Mouse (Mus musculus) CH12.LX (cell line): Measurements from ENCODE around the gene Mdga1.

Source experiments
- CTCF ChIP-seq, 2 experiments: IDR thresholded peaks in 1 of 2; conservative IDR thresholded peaks in 1 of 2; 2 replicates each; pipeline ENCODE4 v1.5.1; 2011 to 2012; ENCODE audit warnings: low read depth in 2 of 2, low read length in 2 of 2, improper control_type of control experiment in 1 of 2, inconsistent platforms in 1 of 2, mild to moderate bottlenecking in 1 of 2, moderate library complexity in 1 of 2
- EP300 ChIP-seq: IDR thresholded peaks from 2 replicates; pipeline ENCODE4 v1.6.1; 2011; ENCODE audit warnings: low read length, improper control_type of control experiment
- ETS1 ChIP-seq: conservative IDR thresholded peaks from 2 replicates; pipeline ENCODE4 v1.6.1; 2012; ENCODE audit warnings: low read depth, mild to moderate bottlenecking, inconsistent platforms, low read length, improper control_type of control experiment, moderate library complexity
- HCFC1 ChIP-seq: IDR thresholded peaks from 2 replicates; pipeline ENCODE4 v1.6.1; 2012; ENCODE audit warnings: low read depth, mild to moderate bottlenecking, inconsistent platforms, low read length, improper control_type of control experiment
- MXI1 ChIP-seq: IDR thresholded peaks from 2 replicates; pipeline ENCODE4 v1.6.1; 2011; ENCODE audit warnings: mild to moderate bottlenecking, low read depth, low read length, improper control_type of control experiment
- POLR2A ChIP-seq: IDR thresholded peaks from 2 replicates; pipeline ENCODE4 v1.6.1; 2011; ENCODE audit warnings: low read depth, mild to moderate bottlenecking, improper control_type of control experiment, low read length
- POLR2AphosphoS2 ChIP-seq: IDR thresholded peaks from 2 replicates; pipeline ENCODE4 v1.6.1; 2011; ENCODE audit warnings: low read depth, low read length, improper control_type of control experiment
- RCOR1 ChIP-seq: conservative IDR thresholded peaks from 2 replicates; pipeline ENCODE4 v1.6.1; 2012; ENCODE audit warnings: low read depth, mild to moderate bottlenecking, inconsistent platforms, low read length, improper control_type of control experiment
- TCF12 ChIP-seq: IDR thresholded peaks from 2 replicates; pipeline ENCODE4 v1.6.1; 2014; ENCODE audit warnings: low read depth, mild to moderate bottlenecking, inconsistent platforms, low read length, improper control_type of control experiment
- UBTF ChIP-seq: IDR thresholded peaks from 2 replicates; pipeline ENCODE4 v1.6.1; 2012; ENCODE audit warnings: low read depth, mild to moderate bottlenecking, inconsistent platforms, low read length, improper control_type of control experiment, moderate library complexity

DNA sequence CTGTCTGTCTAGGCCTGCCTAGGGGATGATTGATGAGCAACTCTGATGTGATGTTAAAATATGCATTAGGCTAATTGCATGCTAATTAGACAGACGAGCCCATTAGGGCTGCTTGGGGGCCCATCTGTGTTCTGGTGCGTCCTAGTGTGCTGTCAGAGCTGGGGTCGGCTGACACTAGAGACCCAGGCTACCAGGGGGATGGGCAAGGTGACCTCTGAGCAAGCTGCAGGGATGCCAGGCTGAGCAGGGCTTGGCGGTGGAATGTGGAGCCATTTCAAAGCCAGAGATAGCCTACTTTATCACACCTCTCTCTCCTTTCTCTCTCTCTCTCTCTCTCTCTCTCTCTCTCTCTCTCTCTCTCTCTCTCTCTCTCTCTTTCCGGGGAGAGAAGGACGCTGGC is 49.8 kb downstream of the Mdga1 start:
- TF ChIP-seq HCFC1 (no peak), TCF12 (no peak), CTCF (conservative IDR thresholded peaks at IDR 0.05 in 1 of 2, IDR thresholded peaks at IDR 0.05 in 1 of 2; ENCODE audit: low read depth in 2 of 2, low read length in 2 of 2) (no peak), POLR2A (no peak), POLR2AphosphoS2 (no peak), UBTF (no peak), EP300 (no peak), MXI1 (no peak), RCOR1 (no peak), ETS1 (no peak)
